Mouse (Mus musculus) bone marrow, adult 2 months (tissue): ENCODE measurements around the gene Mypn. TPM values are rescaled to one million over a fixed set of nuclear protein-coding genes. Genes with fewer than 3 reads are reported as not detected.

Source experiments
- H3K27ac ChIP-seq: fragments of 200-500 bp; 2 replicates; pipeline ENCODE4 v1.5.1; 2012; ENCODE audit warnings: low read depth, mild to moderate bottlenecking, control low read depth, inconsistent platforms, low read length; ENCODE audit not compliant: control insufficient read depth, poor library complexity, insufficient read depth
- H3K4me1 ChIP-seq: fragments of 200-500 bp; 2 replicates; pipeline ENCODE4 v1.6.1; 2011; ENCODE audit warnings: low read length; ENCODE audit not compliant: control insufficient read depth, insufficient read depth
- H3K4me3 ChIP-seq: fragments of 200-500 bp; replicated peaks from 2 replicates; pipeline ENCODE3; 2011; ENCODE audit warnings: mild to moderate bottlenecking, low read depth, low read length, control low read depth; ENCODE audit not compliant: control insufficient read depth
- CTCF ChIP-seq: fragments of 200-500 bp; IDR thresholded peaks from 2 replicates; pipeline ENCODE4 v1.5.1; 2011; ENCODE audit warnings: low read length, control low read depth; ENCODE audit not compliant: control insufficient read depth, insufficient read depth
- POLR2A ChIP-seq: fragments of 200-500 bp; IDR thresholded peaks from 2 replicates; pipeline ENCODE4 v1.6.1; 2011; ENCODE audit warnings: low read depth, mild to moderate bottlenecking, control low read depth, low read length, borderline replicate concordance; ENCODE audit not compliant: control insufficient read depth
- WGBS: fragments of 180-500 bp; shearing (Covaris S2); methylation state at CpG from one replicate; pipeline ENCODE4 v1.1.7; 2018; 5-methylcytosine and 5-hydroxymethylcytosine counted together
- polyA plus RNA-seq: library from polyadenylated mRNA; stranded (reverse); fragments of >200 nt; gene quantifications from 2 replicates; pipeline ENCODE4 v1.2.4, GENCODE M21; 2011; ENCODE audit warnings: low replicate concordance; ENCODE audit not compliant: missing spikeins, insufficient read depth, insufficient read length

Mypn gene
- polyA plus RNA-seq, 1 experiment, result not detected

- Histone ChIP-seq H3K4me1 (no peaks in the 10 kb centered on the region; the same call in 1 of the 2 replicates), H3K27ac (no peak overlapping the region), H3K4me3 (no peak overlapping the region)
- WGBS, result 70% methylated on average over 2 of the region's 2 CpGs
- TF ChIP-seq POLR2A (no peak), CTCF (no peak)
Observed at GRCm38 (mm10) chr10:63240868-63241271, 37.1 kb upstream of the Mypn start.

DNA sequence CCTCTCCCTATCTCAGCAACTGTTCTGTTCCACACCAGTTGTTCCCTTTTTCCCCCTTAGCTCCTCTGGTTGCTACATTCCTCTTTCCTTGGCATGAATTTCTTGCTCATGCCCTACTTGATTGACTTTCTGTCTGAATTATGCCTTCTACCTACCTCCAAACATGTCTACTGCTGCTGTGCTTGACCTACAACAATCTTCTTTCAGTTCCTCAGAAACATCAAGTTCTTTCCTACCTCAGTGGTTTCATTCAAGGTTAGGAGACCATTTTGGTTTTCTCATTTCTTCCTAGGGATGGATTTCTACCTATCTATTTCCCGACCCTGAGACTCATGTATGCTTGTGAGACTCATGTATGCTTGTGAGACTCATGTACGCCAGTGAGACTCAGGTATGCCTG, 36.1 kb upstream of the Mypn start:
- Histone ChIP-seq H3K4me3 (no peak overlapping the region), H3K27ac (no peak overlapping the region), H3K4me1 (no peaks in the 10 kb centered on the region; the same call in 1 of the 2 replicates)
- WGBS, result 78% methylated on average over 2 of the region's 2 CpGs
- TF ChIP-seq CTCF (no peak), POLR2A (no peak)

DNA sequence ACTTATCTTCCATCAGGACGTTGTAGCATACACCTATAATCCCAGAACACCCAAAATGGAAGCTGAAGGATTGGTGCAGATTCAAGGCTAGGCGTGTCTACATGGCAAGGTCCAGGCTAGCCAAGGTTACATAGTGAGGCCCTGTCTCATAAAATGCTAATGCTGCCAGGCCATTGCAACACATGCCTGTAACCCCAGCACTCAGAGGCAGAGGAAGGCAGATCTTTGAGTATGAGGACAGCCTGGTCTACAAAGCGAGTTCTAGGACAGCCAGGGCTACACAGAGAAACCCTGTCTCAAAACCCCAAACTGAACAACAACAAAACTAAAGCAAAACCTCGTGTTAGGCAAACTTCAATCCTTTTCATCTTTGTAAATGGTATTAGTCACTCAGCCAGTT, 34.3 kb upstream of the Mypn start:
- 72% methylated on average over 4 of the region's 4 CpGs for WGBS
- Histone ChIP-seq H3K4me1 (no peaks in the 10 kb centered on the region; the same call in 1 of the 2 replicates), H3K4me3 (no peak overlapping the region), H3K27ac (no peak overlapping the region)
- TF ChIP-seq POLR2A (no peak), CTCF (no peak)

GRCm38 (mm10) chr10:63237206-63237605, 33.5 kb upstream of the Mypn start:
- Histone ChIP-seq H3K4me3 (no peak overlapping the region), H3K27ac (no peak overlapping the region), H3K4me1 (no peaks in the 10 kb centered on the region; the same call in 1 of the 2 replicates)
- TF ChIP-seq CTCF (no peak), POLR2A (no peak)
- WGBS, result 82% methylated on average over 2 of the region's 2 CpGs

DNA sequence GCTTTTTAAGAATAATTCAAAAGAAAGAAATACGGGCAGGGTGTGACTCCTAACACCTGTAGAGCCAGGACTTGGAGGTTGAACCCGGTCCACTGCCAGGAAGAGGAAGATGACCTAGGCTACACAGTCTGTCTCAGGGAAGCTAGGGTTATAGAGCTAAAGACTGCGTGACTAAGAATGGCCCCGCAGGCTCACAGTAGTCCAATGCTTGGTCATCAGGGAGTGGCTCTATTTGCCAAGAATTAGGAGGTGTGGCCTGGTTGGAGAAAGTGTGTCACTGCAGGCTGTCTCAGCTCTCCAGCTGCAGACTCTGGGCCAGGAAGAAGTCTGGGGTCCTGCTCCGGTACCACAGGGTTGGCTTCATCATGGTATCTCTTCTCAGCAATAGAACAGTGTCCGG, 32.9 kb upstream of the Mypn start:
- 88% methylated on average over 6 of the region's 6 CpGs for WGBS

DNA sequence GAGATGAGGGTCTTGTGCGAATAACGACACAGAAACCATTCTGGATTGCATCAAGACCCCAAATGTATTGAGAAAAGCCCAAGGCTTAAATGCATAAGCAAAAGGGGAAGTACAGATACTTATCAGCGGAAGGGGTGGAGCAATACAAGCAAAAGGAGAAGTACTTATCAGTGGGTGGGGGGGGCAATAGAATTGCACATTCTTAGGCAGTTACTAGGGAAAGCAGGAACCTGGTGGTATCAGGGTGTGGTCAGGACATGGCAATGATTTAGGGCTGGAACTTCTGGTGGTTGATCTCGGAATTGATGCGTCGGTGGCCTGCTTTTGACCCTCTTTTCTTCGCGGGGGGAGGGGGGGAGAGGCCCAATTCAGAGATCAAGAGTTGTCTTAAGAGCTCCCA, 32.1 kb upstream of the Mypn start:
- TF ChIP-seq POLR2A (no peak), CTCF (no peak)
- Histone ChIP-seq H3K27ac (no peak overlapping the region), H3K4me3 (no peak overlapping the region), H3K4me1 (no peaks in the 10 kb centered on the region)
- WGBS, result 71% methylated on average over 8 of the region's 8 CpGs

More for the DNA sequence above, 32.9 kb upstream of the Mypn start:
- H3K4me3 ChIP-seq, result no peak overlapping the region
- TF ChIP-seq CTCF (no peak), POLR2A (no peak)
- H3K27ac ChIP-seq, result no peak overlapping the region
- H3K4me1 ChIP-seq, result no peaks in the 10 kb centered on the region; the same call in 1 of the 2 replicates

DNA sequence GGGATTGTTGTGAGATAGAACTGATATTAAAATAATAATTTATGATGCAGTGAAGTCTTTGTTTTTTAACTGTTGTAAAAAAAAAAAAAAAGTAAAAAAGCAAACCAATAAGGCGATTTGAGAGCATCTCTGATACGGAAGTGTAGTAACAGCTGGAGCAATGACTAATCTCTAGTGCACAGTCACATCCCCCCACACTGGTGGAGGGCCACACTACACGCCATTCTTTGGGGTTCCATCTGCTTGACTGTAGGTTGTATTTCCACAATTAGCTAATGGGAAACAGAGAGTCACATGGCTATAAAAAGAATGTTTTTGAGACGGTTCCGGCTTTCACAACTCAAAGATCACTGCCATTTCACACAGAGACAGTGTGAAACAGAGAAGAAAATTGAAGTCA, 30.4 kb upstream of the Mypn start:
- WGBS, result 83% methylated on average over 5 of the region's 5 CpGs
- H3K27ac ChIP-seq, result no peak overlapping the region
- no peaks in the 10 kb centered on the region for H3K4me1 ChIP-seq
- no peak overlapping the region for H3K4me3 ChIP-seq
- TF ChIP-seq CTCF (no peak), POLR2A (no peak)

DNA sequence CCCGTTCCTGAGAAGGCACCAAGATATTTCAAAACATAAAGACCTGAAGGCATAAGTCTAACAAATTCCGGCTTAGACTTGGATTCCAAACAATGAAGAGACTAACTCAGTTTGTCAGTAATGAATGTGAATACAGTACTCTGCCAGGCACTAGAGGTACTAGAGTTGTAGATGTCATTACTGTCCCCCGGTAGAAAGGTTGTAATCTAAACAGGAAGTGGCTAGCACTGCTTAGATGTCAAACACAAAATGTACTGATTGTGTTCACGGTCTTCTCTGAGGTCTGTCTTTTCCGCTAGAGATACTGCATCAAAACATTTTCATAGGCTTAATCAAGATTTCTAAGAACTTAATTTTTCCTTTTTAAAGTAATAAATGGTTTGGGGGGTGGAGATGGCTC, 27.9 kb upstream of the Mypn start:
- no peak overlapping the region for H3K27ac ChIP-seq
- WGBS, result 44% methylated on average over 5 of the region's 5 CpGs
- no peaks in the 10 kb centered on the region for H3K4me1 ChIP-seq
- no peak overlapping the region for H3K4me3 ChIP-seq
- no peak for TF ChIP-seq POLR2A
- no peak for TF ChIP-seq CTCF

- no peaks in the 10 kb centered on the region for H3K4me1 ChIP-seq
- no peak overlapping the region for H3K4me3 ChIP-seq
- H3K27ac ChIP-seq, result no peak overlapping the region
- TF ChIP-seq CTCF (no peak), POLR2A (no peak)
- 39% methylated on average over 4 of the region's 5 CpGs for WGBS
Observed at GRCm38 (mm10) chr10:63230854-63231253, 27.1 kb upstream of the Mypn start.
